Mouse (Mus musculus): ENCODE results near the gene Ccdc74a. TPM values are rescaled to one million over a fixed set of nuclear protein-coding genes. Genes with fewer than 3 reads are reported as not detected.

Gene Ccdc74a
- total and polyA plus RNA-seq, 2 experiments from 2014 or later, result 22.6 to 33.9 TPM

GRCm38 (mm10) chr16:17652607-17653006, 6.3 kb downstream of the Ccdc74a start:
- peaks cover 76% of the 10 kb centered on the region for H3K36me3 ChIP-seq (ENCODE audit: insufficient read depth)
- no peak overlapping the region for H3K9ac ChIP-seq
- H3K4me1 ChIP-seq (ENCODE audit: insufficient read depth), result no peaks in the 10 kb centered on the region
- ATAC-seq (no peak), DNase-seq (no peak)
- H3K27me3 ChIP-seq (ENCODE audit: insufficient read depth, low read length), result no peaks in the 10 kb centered on the region
- H3K4me3 ChIP-seq (ENCODE audit: low read depth, low read length), result no peak overlapping the region
- H3K9me3 ChIP-seq (ENCODE audit: low read length), result no peaks in the 10 kb centered on the region
- WGBS, result 95% methylated on average over 4 of the region's 4 CpGs
- TF ChIP-seq CTCF (IDR thresholded peaks at IDR 0.05; ENCODE audit: low read depth), result no peak
- H3K27ac ChIP-seq (ENCODE audit: low read depth, low read length), result no peak overlapping the region
- H3K4me2 ChIP-seq (ENCODE audit: low read depth), result no peak overlapping the region

DNA sequence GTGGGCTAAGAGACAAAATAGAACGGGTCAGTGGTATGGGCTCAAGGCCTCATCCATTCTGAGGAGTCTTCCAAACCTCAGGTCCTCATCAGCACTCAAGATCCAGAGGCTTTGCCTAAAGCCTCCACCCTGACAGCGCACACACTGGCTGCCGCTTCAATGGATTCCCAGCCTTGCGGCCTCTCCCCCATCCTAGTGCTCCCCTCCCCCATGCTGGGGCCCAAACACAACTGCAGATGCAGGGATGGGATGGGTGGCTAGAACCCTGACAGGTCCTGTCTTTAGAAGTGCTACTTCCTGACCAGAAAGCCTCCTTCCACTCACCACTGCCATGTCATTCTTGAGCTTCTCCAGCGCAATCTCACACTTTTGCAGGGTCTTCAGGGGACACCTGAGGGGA, 7.3 kb downstream of the Ccdc74a start:
- H3K4me3 ChIP-seq (ENCODE audit: low read depth, low read length), result no peak overlapping the region
- H3K27me3 ChIP-seq (ENCODE audit: insufficient read depth, low read length), result no peaks in the 10 kb centered on the region
- peaks cover 76% of the 10 kb centered on the region for H3K36me3 ChIP-seq (ENCODE audit: insufficient read depth)
- ATAC-seq (no peak), DNase-seq (no peak)
- H3K27ac ChIP-seq (ENCODE audit: low read depth, low read length), result no peak overlapping the region
- no peaks in the 10 kb centered on the region for H3K9me3 ChIP-seq (ENCODE audit: low read length)
- 95% methylated on average over 5 of the region's 5 CpGs for whole genome bisulfite sequencing
- no peak for TF ChIP-seq CTCF (IDR thresholded peaks at IDR 0.05; ENCODE audit: low read depth)
- no peak overlapping the region for H3K4me2 ChIP-seq (ENCODE audit: low read depth)
- no peaks in the 10 kb centered on the region for H3K4me1 ChIP-seq (ENCODE audit: insufficient read depth)
- no peak overlapping the region for H3K9ac ChIP-seq

GRCm38 (mm10) chr16:17654188-17654795, 8.0 kb downstream of the Ccdc74a start:
- no peaks in the 10 kb centered on the region for H3K9me3 ChIP-seq (ENCODE audit: low read length)
- H3K4me1 ChIP-seq (ENCODE audit: insufficient read depth), result no peaks in the 10 kb centered on the region

GRCm38 (mm10) chr16:17656212-17656871, 10.1 kb downstream of the Ccdc74a start:
- no peak for TF ChIP-seq CTCF (IDR thresholded peaks at IDR 0.05; ENCODE audit: low read depth)
- H3K4me3 ChIP-seq (ENCODE audit: low read depth, low read length), result no peak overlapping the region
- ATAC-seq (no peak), DNase-seq (no peak)
- peaks cover 72% of the 10 kb centered on the region for H3K36me3 ChIP-seq (ENCODE audit: insufficient read depth)
- WGBS, result 90% methylated on average over 5 of the region's 5 CpGs
- H3K9ac ChIP-seq, result no peak overlapping the region
- no peaks in the 10 kb centered on the region for H3K9me3 ChIP-seq (ENCODE audit: low read length)
- H3K4me2 ChIP-seq (ENCODE audit: low read depth), result no peak overlapping the region
- no peak overlapping the region for H3K27ac ChIP-seq (ENCODE audit: low read depth, low read length)
- H3K4me1 ChIP-seq (ENCODE audit: insufficient read depth), result no peaks in the 10 kb centered on the region
- no peaks in the 10 kb centered on the region for H3K27me3 ChIP-seq (ENCODE audit: insufficient read depth, low read length)

More at GRCm38 (mm10) chr16:17654188-17654795, 8.0 kb downstream of the Ccdc74a start:
- Histone ChIP-seq H3K36me3 (ENCODE audit: insufficient read depth) (peaks cover 76% of the 10 kb centered on the region), H3K27ac (ENCODE audit: low read depth, low read length) (no peak overlapping the region), H3K27me3 (ENCODE audit: insufficient read depth, low read length) (no peaks in the 10 kb centered on the region), H3K4me3 (ENCODE audit: low read depth, low read length) (no peak overlapping the region), H3K4me2 (ENCODE audit: low read depth) (no peak overlapping the region), H3K9ac (no peak overlapping the region)
- WGBS, result 90% methylated on average over 4 of the region's 4 CpGs
- DNase-seq (no peak), ATAC-seq (no peak)
- no peak for TF ChIP-seq CTCF (IDR thresholded peaks at IDR 0.05; ENCODE audit: low read depth)

- DNase-seq (no peak), ATAC-seq (no peak)
- H3K27ac ChIP-seq (ENCODE audit: low read depth, low read length), result no peak overlapping the region
- no peak for TF ChIP-seq CTCF (IDR thresholded peaks at IDR 0.05; ENCODE audit: low read depth)
- no peaks in the 10 kb centered on the region for H3K27me3 ChIP-seq (ENCODE audit: insufficient read depth, low read length)
- H3K9ac ChIP-seq, result no peak overlapping the region
- no peak overlapping the region for H3K4me3 ChIP-seq (ENCODE audit: low read depth, low read length)
- H3K36me3 ChIP-seq (ENCODE audit: insufficient read depth), result peaks cover 39% of the 10 kb centered on the region
- H3K4me2 ChIP-seq (ENCODE audit: low read depth), result no peak overlapping the region
- no peaks in the 10 kb centered on the region for H3K9me3 ChIP-seq (ENCODE audit: low read length)
- no peaks in the 10 kb centered on the region for H3K4me1 ChIP-seq (ENCODE audit: insufficient read depth)
These were observed 19.3 kb downstream of the Ccdc74a start for GRCm38 (mm10) chr16:17665568-17665967.

GRCm38 (mm10) chr16:17669886-17670285, 23.6 kb downstream of the Ccdc74a start:
- Histone ChIP-seq H3K36me3 (ENCODE audit: insufficient read depth) (peaks cover 60% of the 10 kb centered on the region), H3K4me1 (ENCODE audit: insufficient read depth) (no peaks in the 10 kb centered on the region), H3K9ac (no peak overlapping the region), H3K4me3 (ENCODE audit: low read depth, low read length) (no peak overlapping the region), H3K27me3 (ENCODE audit: insufficient read depth, low read length) (no peaks in the 10 kb centered on the region), H3K4me2 (ENCODE audit: low read depth) (no peak overlapping the region), H3K27ac (ENCODE audit: low read depth, low read length) (no peak overlapping the region), H3K9me3 (ENCODE audit: low read length) (no peaks in the 10 kb centered on the region)
- no peak for DNase-seq
- no peak for ATAC-seq
- no peak for TF ChIP-seq CTCF (IDR thresholded peaks at IDR 0.05; ENCODE audit: low read depth)

- Histone ChIP-seq H3K27ac (ENCODE audit: low read depth, low read length) (no peak overlapping the region), H3K9me3 (ENCODE audit: low read length) (no peaks in the 10 kb centered on the region), H3K27me3 (ENCODE audit: insufficient read depth, low read length) (no peaks in the 10 kb centered on the region), H3K36me3 (ENCODE audit: insufficient read depth) (peaks cover 29% of the 10 kb centered on the region), H3K4me1 (ENCODE audit: insufficient read depth) (no peaks in the 10 kb centered on the region), H3K4me2 (ENCODE audit: low read depth) (no peak overlapping the region), H3K9ac (no peak overlapping the region), H3K4me3 (ENCODE audit: low read depth, low read length) (no peak overlapping the region)
- 90% methylated on average over 3 of the region's 3 CpGs for WGBS
- TF ChIP-seq CTCF (IDR thresholded peaks at IDR 0.05; ENCODE audit: low read depth), result no peak
- DNase-seq, result no peak
- no peak for ATAC-seq
These were observed 48.6 kb downstream of the Ccdc74a start for GRCm38 (mm10) chr16:17694860-17695259.

Other genes with a start within 250 kb of the Ccdc74a start
- gene Snap29, start 240.5 kb upstream of the Ccdc74a start, total RNA-seq (2014; rRNA removed), result 41.9 and 43.2 TPM in 2 replicates
- gene Snap29, start 240.5 kb upstream of the Ccdc74a start, polyA plus RNA-seq (2015; fragmentation: Nextera tagmentation; extraction: Ambion mirVana), result 14.5 and 19.9 TPM in 2 replicates
- 106 and 107 TPM in 2 replicates for gene Pi4ka, start 240.2 kb upstream of the Ccdc74a start, total RNA-seq (2014; rRNA removed)
- 32.6 and 41.2 TPM in 2 replicates for gene Pi4ka, start 240.2 kb upstream of the Ccdc74a start, polyA plus RNA-seq (2015; fragmentation: Nextera tagmentation; extraction: Ambion mirVana)
- 31.4 and 55.4 TPM in 2 replicates for gene Crkl, start 194.5 kb upstream of the Ccdc74a start, total RNA-seq (2014; rRNA removed)
- 44.5 and 60.5 TPM in 2 replicates for gene Crkl, start 194.5 kb upstream of the Ccdc74a start, polyA plus RNA-seq (2015; fragmentation: Nextera tagmentation; extraction: Ambion mirVana)
- 15.2 and 21.8 TPM in 2 replicates for gene Aifm3, start 156.9 kb upstream of the Ccdc74a start, total RNA-seq (2014; rRNA removed)
- gene Aifm3, start 156.9 kb upstream of the Ccdc74a start, polyA plus RNA-seq (2015; fragmentation: Nextera tagmentation; extraction: Ambion mirVana), result 7.5 and 12.7 TPM in 2 replicates
- gene Lztr1, start 137.8 kb upstream of the Ccdc74a start, total RNA-seq (2014; rRNA removed), result 206 and 244 TPM in 2 replicates
- 91.4 and 103 TPM in 2 replicates for gene Lztr1, start 137.8 kb upstream of the Ccdc74a start, polyA plus RNA-seq (2015; fragmentation: Nextera tagmentation; extraction: Ambion mirVana)
- 69.2 and 71.0 TPM in 2 replicates for gene Thap7, start 115.3 kb upstream of the Ccdc74a start, total RNA-seq (2014; rRNA removed)
- gene Thap7, start 115.3 kb upstream of the Ccdc74a start, polyA plus RNA-seq (2015; fragmentation: Nextera tagmentation; extraction: Ambion mirVana), result 58.3 and 64.4 TPM in 2 replicates
- gene Lrrc74b, start 85.2 kb upstream of the Ccdc74a start, total RNA-seq (2014; rRNA removed), result 3.0 and 3.5 TPM in 2 replicates
- 2.3 and 4.1 TPM in 2 replicates for gene Lrrc74b, start 85.2 kb upstream of the Ccdc74a start, polyA plus RNA-seq (2015; fragmentation: Nextera tagmentation; extraction: Ambion mirVana)
- 1.3 and 1.9 TPM in 2 replicates for gene P2rx6, start 84.6 kb upstream of the Ccdc74a start, total RNA-seq (2014; rRNA removed)
- gene P2rx6, start 84.6 kb upstream of the Ccdc74a start, polyA plus RNA-seq (2015; fragmentation: Nextera tagmentation; extraction: Ambion mirVana), result 1.5 and 2.8 TPM in 2 replicates
- gene Slc7a4, start 63.3 kb upstream of the Ccdc74a start, total RNA-seq (2014; rRNA removed), result 47.5 and 53.4 TPM in 2 replicates
- 33.1 and 47.3 TPM in 2 replicates for gene Slc7a4, start 63.3 kb upstream of the Ccdc74a start, polyA plus RNA-seq (2015; fragmentation: Nextera tagmentation; extraction: Ambion mirVana)
- 41.4 and 48.3 TPM in 2 replicates for gene Smpd4, start 27.1 kb upstream of the Ccdc74a start, total RNA-seq (2014; rRNA removed)
- 25.3 and 26.2 TPM in 2 replicates for gene Smpd4, start 27.1 kb upstream of the Ccdc74a start, polyA plus RNA-seq (2015; fragmentation: Nextera tagmentation; extraction: Ambion mirVana)
- gene Med15, start 86.4 kb downstream of the Ccdc74a start, total RNA-seq (2014; rRNA removed), result 45.6 and 48.5 TPM in 2 replicates
- gene Med15, start 86.4 kb downstream of the Ccdc74a start, polyA plus RNA-seq (2015; fragmentation: Nextera tagmentation; extraction: Ambion mirVana), result 40.9 and 46.9 TPM in 2 replicates
- gene Klhl22, start 113.1 kb downstream of the Ccdc74a start, total RNA-seq (2014; rRNA removed), result 117 and 162 TPM in 2 replicates
- gene Klhl22, start 113.1 kb downstream of the Ccdc74a start, polyA plus RNA-seq (2015; fragmentation: Nextera tagmentation; extraction: Ambion mirVana), result 69.6 and 73.8 TPM in 2 replicates
- 6.2 and 10.6 TPM in 2 replicates for gene Scarf2, start 150.8 kb downstream of the Ccdc74a start, total RNA-seq (2014; rRNA removed)
- 1.9 and 2.1 TPM in 2 replicates for gene Scarf2, start 150.8 kb downstream of the Ccdc74a start, polyA plus RNA-seq (2015; fragmentation: Nextera tagmentation; extraction: Ambion mirVana)
- 4.5 and 5.9 TPM in 2 replicates for gene B830017H08Rik, start 186.7 kb downstream of the Ccdc74a start, total RNA-seq (2014; rRNA removed)
- 6.8 TPM in 2 replicates for gene B830017H08Rik, start 186.7 kb downstream of the Ccdc74a start, polyA plus RNA-seq (2015; fragmentation: Nextera tagmentation; extraction: Ambion mirVana)
- gene Car15, start 191.9 kb downstream of the Ccdc74a start, total RNA-seq (2014; rRNA removed), result 4.2 and 7.5 TPM in 2 replicates
- gene Car15, start 191.9 kb downstream of the Ccdc74a start, polyA plus RNA-seq (2015; fragmentation: Nextera tagmentation; extraction: Ambion mirVana), result 1.8 and 1.9 TPM in 2 replicates
- gene Gm20518, start 245.2 kb downstream of the Ccdc74a start, total RNA-seq (2014; rRNA removed), result 0.76 and 2.1 TPM in 2 replicates
- 0.05 and 0.07 TPM in 2 replicates for gene Gm20518, start 245.2 kb downstream of the Ccdc74a start, polyA plus RNA-seq (2015; fragmentation: Nextera tagmentation; extraction: Ambion mirVana)
- gene Tssk1, start 247.8 kb downstream of the Ccdc74a start, total RNA-seq (2014; rRNA removed), result 0.08 TPM in 1 of 2 replicates, not detected in the other
- gene Tssk1, start 247.8 kb downstream of the Ccdc74a start, polyA plus RNA-seq (2015; fragmentation: Nextera tagmentation; extraction: Ambion mirVana), result 0.05 TPM in 1 of 2 replicates, not detected in the other